Mouse (Mus musculus) cerebellum, postnatal 4 days (tissue): ENCODE results near the gene Trim54.

Experiments
- DNase-seq, 2 experiments: peaks; one replicate each; pipeline ENCODE4 v3.0.0; 2022; ENCODE audit warnings: low spot score in 2 of 2, mixed read lengths in 1 of 2

Gene Trim54

DNA sequence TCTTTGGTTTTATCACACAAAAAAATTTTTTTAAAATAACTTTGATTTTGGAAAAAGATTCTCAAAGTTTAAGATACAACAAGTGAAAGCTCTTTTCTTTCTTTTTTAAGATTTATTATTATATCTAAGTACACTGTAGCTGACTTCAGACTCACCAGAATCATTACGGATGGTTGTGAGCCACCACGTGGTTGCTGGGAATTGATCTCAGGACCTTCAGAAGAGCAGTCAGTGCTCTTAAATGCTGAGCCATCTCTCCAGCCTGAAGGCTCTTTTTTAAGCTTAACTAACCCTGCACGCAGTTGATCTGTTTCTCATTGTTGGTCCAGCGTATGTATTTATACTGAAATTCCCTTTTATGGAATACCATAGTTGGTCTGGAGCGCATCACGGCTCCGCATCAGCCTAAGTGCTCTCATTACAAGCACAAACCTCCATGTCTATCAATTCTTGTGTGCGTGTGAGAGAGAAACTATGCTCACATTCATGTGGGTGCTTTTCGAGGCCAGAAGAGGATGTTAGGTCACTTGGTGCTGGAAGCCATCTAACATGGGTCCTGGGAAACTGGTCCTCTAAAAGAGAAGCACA lies 64.8 kb downstream of the Trim54 start:
- no peak for DNase-seq

GRCm38 (mm10) chr5:31183678-31184077 lies 67.2 kb downstream of the Trim54 start:
- no peak for DNase-seq
